Mouse (Mus musculus) liver, embryonic 14.5 days (tissue): ENCODE data around the gene Adamts6.

Experiments
- CTCF ChIP-seq: IDR thresholded peaks from 2 replicates; pipeline ENCODE4 v1.5.1; 2016; ENCODE audit warnings: antibody characterized with exemption, low read depth, control low read depth
- EP300 ChIP-seq: IDR thresholded peaks from 2 replicates; pipeline ENCODE4 v1.6.1; 2016; ENCODE audit warnings: antibody characterized with exemption, low read depth

GRCm38 (mm10) chr13:104518312-104519005 lies 230.8 kb downstream of the Adamts6 start:
- TF ChIP-seq CTCF: no peak
- TF ChIP-seq EP300: no peak
